Comparison of ENCODE assay signal across 8 mouse cellular contexts in the genomic region with DNA sequence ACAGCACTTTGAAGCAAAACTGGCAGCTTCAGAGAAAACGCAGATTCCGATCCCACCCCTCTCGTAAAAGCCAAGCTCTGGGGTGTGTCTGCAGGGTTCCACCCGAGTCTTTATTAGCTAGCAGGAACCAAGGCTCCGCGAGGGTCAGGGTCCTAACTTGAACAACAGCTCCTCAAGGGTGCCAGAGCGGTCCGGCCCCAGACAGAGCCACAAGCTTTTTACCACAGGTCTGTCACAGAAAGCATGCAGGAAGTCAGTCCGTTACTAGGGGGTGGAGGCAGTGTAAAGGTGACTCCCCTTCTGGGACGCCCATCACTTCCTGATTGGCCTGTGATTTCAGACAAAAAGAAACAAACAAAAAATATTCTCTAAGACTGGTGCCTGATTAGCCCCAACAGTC. TPM values are rescaled to one million over a fixed set of nuclear protein-coding genes. Genes with fewer than 3 reads are reported as not detected.
DNase-seq lines count a peak whose midpoint lies in the region; ATAC-seq lines count a peak whose summit lies in the region.

No protein-coding gene starts in this region.

- H3K4me1 ChIP-seq in heart, embryonic 14.5 days (ENCODE audit: control insufficient read depth in 2 of 2, insufficient read depth in 2 of 2, low read length in 2 of 2) = peaks cover 13 to 30% of the 10 kb centered on the region in 2 experiments; a peak in 3 of 4 replicates
- H3K4me1 ChIP-seq in limb, embryonic 10.5 days = peaks cover 50% of the 10 kb centered on the region
- H3K4me1 ChIP-seq in midbrain, embryonic 13.5 days (replicated peaks) = peaks cover 37% of the 10 kb centered on the region

- H3K4me2 ChIP-seq in heart, embryonic 14.5 days (ENCODE audit: low read length) = peak overlapping the region; percentile 95
- H3K4me2 ChIP-seq in midbrain, embryonic 13.5 days (replicated peaks) = peak overlapping the region; percentile 84; the same call in 1 of the 2 replicates

- peak overlapping the region; percentile 59 to 76 for H3K4me3 ChIP-seq in heart, embryonic 14.5 days (ENCODE audit: control insufficient read depth in 1 of 2, insufficient read depth in 1 of 2, low read depth in 1 of 2, low read length in 2 of 2)
- H3K4me3 ChIP-seq in limb, embryonic 10.5 days = peak overlapping the region; percentile 71
- peak overlapping the region; percentile 62 for H3K4me3 ChIP-seq in midbrain, embryonic 13.5 days (replicated peaks)

- intact Hi-C loops in gastrocnemius, postnatal 36 days (cut with DNase I) = no loop called here

- H3K27me3 ChIP-seq in heart, embryonic 14.5 days (ENCODE audit: control insufficient read depth, insufficient read depth, low read length) = peaks cover 46% of the 10 kb centered on the region
- peaks cover 100% of the 10 kb centered on the region for H3K27me3 ChIP-seq in limb, embryonic 10.5 days (ENCODE audit: low read depth, poor library complexity, severe bottlenecking)
- peaks cover 97% of the 10 kb centered on the region for H3K27me3 ChIP-seq in midbrain, embryonic 13.5 days

- 12% methylated on average over 10 of the region's 10 CpGs for WGBS in heart, embryonic 14.5 days
- WGBS in limb, embryonic 10.5 days = 17% methylated on average over 10 of the region's 10 CpGs
- WGBS in midbrain, embryonic 13.5 days = 11% methylated on average over 10 of the region's 10 CpGs

- H3K36me3 ChIP-seq in heart, embryonic 14.5 days (ENCODE audit: control insufficient read depth, insufficient read depth, low read length) = no peaks in the 10 kb centered on the region
- H3K36me3 ChIP-seq in limb, embryonic 10.5 days = no peaks in the 10 kb centered on the region
- no peaks in the 10 kb centered on the region for H3K36me3 ChIP-seq in midbrain, embryonic 13.5 days

- no peak for ATAC-seq in heart, embryonic 14.5 days (ENCODE audit: insufficient number of reproducible peaks, insufficient read depth, low FRiP score, low read depth)
- no peak for ATAC-seq in midbrain, embryonic 13.5 days

- no peak overlapping the region for H3K27ac ChIP-seq in heart, embryonic 14.5 days (replicated peaks in 1 of 2; ENCODE audit: control insufficient read depth in 1 of 2, insufficient read depth in 1 of 2, low read depth in 2 of 2, low read length in 2 of 2)
- no peak overlapping the region for H3K27ac ChIP-seq in limb, embryonic 10.5 days
- no peak overlapping the region for H3K27ac ChIP-seq in midbrain, embryonic 13.5 days

- DNase-seq in CD4-positive helper T cell, adult 2 months (ENCODE audit: low read depth, low spot score) = peak; percentile 86
- DNase-seq in MEL-GATA-1-ER (ENCODE audit: extremely low read depth, low read depth) = peak; percentile 78
- no peak for DNase-seq in limb, embryonic 10.5 days (ENCODE audit: low spot score)
- no peak for DNase-seq in gastrocnemius, postnatal 36 days
- DNase-seq in urinary bladder, postnatal 10 days (ENCODE audit: low spot score) = no peak
- DNase-seq in cerebellum, postnatal 4 days (ENCODE audit: low spot score in 2 of 2) = no peak

- 0 out of 2 replicates have a peak, but pooled peaks cover 3% of the 10 kb centered on the region for H3K9me3 ChIP-seq in heart, embryonic 14.5 days (ENCODE audit: control insufficient read depth, low read length)
- H3K9me3 ChIP-seq in limb, embryonic 10.5 days (replicated peaks) = 0 out of 2 replicates have a peak, but pooled peaks cover 2% of the 10 kb centered on the region
- H3K9me3 ChIP-seq in midbrain, embryonic 13.5 days = no peaks in the 10 kb centered on the region; the same call in 1 of the 2 replicates

- peak overlapping the region; percentile 80 for H3K9ac ChIP-seq in heart, embryonic 14.5 days (ENCODE audit: low read length)
- peak overlapping the region; percentile 67; the same call in 1 of the 2 replicates for H3K9ac ChIP-seq in midbrain, embryonic 13.5 days (replicated peaks)

RNA-seq across cellular contexts. Expression of a gene that starts 0.7 kb away (rescaled TPM):
- polyA plus RNA-seq in heart, embryonic 14.5 days (2014; fragmentation: Nextera tagmentation; extraction: Ambion mirVana) = 2.9 and 4.0 TPM in 2 replicates
- polyA plus RNA-seq in limb, embryonic 10.5 days (2016; fragmentation: Nextera tagmentation; extraction: Ambion mirVana) = 0.81 and 1.1 TPM in 2 replicates
- 0.48 and 0.61 TPM in 2 replicates for polyA plus RNA-seq in midbrain, embryonic 13.5 days (2015; fragmentation: Nextera tagmentation; extraction: Ambion mirVana)
- total RNA-seq in gastrocnemius, postnatal 36 days (2021) = 1 to 10 TPM in 1 of 2 experiments, under 1 TPM in 1; 0.87 to 1.3 TPM

RNA-seq across cellular contexts. Expression of a gene that starts 0.7 kb away (rescaled TPM):
- 15.2 and 18.0 TPM in 2 replicates for polyA plus RNA-seq in heart, embryonic 14.5 days (2014; fragmentation: Nextera tagmentation; extraction: Ambion mirVana)
- polyA plus RNA-seq in limb, embryonic 10.5 days (2016; fragmentation: Nextera tagmentation; extraction: Ambion mirVana) = 11.4 and 12.1 TPM in 2 replicates
- polyA plus RNA-seq in midbrain, embryonic 13.5 days (2015; fragmentation: Nextera tagmentation; extraction: Ambion mirVana) = 12.5 and 13.4 TPM in 2 replicates
- 1 to 10 TPM; 2.8 to 3.7 TPM for total RNA-seq in gastrocnemius, postnatal 36 days (2021)

RNA-seq across cellular contexts. Expression of a gene that starts 4.5 kb away (rescaled TPM):
- 0.27 TPM in 1 of 2 replicates, not detected in the other for polyA plus RNA-seq in heart, embryonic 14.5 days (2014; fragmentation: Nextera tagmentation; extraction: Ambion mirVana)
- polyA plus RNA-seq in limb, embryonic 10.5 days (2016; fragmentation: Nextera tagmentation; extraction: Ambion mirVana) = 0.10 TPM in 1 of 2 replicates, not detected in the other
- 0.17 and 0.38 TPM in 2 replicates for polyA plus RNA-seq in midbrain, embryonic 13.5 days (2015; fragmentation: Nextera tagmentation; extraction: Ambion mirVana)
- total RNA-seq in gastrocnemius, postnatal 36 days (2021) = 1 to 10 TPM; 4.6 to 5.6 TPM

RNA-seq across cellular contexts. Expression of a gene that starts 10.2 kb away (rescaled TPM):
- polyA plus RNA-seq in heart, embryonic 14.5 days (2014; fragmentation: Nextera tagmentation; extraction: Ambion mirVana) = 11.5 and 15.0 TPM in 2 replicates
- polyA plus RNA-seq in limb, embryonic 10.5 days (2016; fragmentation: Nextera tagmentation; extraction: Ambion mirVana) = 1.4 and 1.7 TPM in 2 replicates
- 3.6 and 4.2 TPM in 2 replicates for polyA plus RNA-seq in midbrain, embryonic 13.5 days (2015; fragmentation: Nextera tagmentation; extraction: Ambion mirVana)
- total RNA-seq in gastrocnemius, postnatal 36 days (2021) = 1 to 10 TPM; 2.0 to 2.2 TPM

RNA-seq across cellular contexts. Expression of a gene that starts 10.8 kb away (rescaled TPM):
- polyA plus RNA-seq in heart, embryonic 14.5 days (2014; fragmentation: Nextera tagmentation; extraction: Ambion mirVana) = 2.9 and 3.4 TPM in 2 replicates
- polyA plus RNA-seq in limb, embryonic 10.5 days (2016; fragmentation: Nextera tagmentation; extraction: Ambion mirVana) = 0.40 and 0.45 TPM in 2 replicates
- 3.1 and 4.3 TPM in 2 replicates for polyA plus RNA-seq in midbrain, embryonic 13.5 days (2015; fragmentation: Nextera tagmentation; extraction: Ambion mirVana)
- total RNA-seq in gastrocnemius, postnatal 36 days (2021) = 10 to 100 TPM; 23.9 to 26.0 TPM

Comparison
In these comparisons a context has a peak if more than half of its experiments do, and no peak if none do; other contexts are left out.
1. DNase-seq: peak in CD4-positive helper T cell, adult 2 months (single experiment) and MEL-GATA-1-ER (single experiment); none in limb, embryonic 10.5 days (single experiment), gastrocnemius, postnatal 36 days (0 of 2), urinary bladder, postnatal 10 days (single experiment) and cerebellum, postnatal 4 days (0 of 2).
2. Peak in every context shown above with its lines, with median percentiles within 50 percentile points of each other: H3K4me3 ChIP-seq.